11 mouse cellular contexts compared by ENCODE assay signal in genomic region chr11:96281855-96282570, GRCm38 (mm10). TPM values are rescaled to one million over a fixed set of nuclear protein-coding genes. Genes with fewer than 3 reads are reported as not detected.
A peak's percentile ranks its signal among the peaks of the same experiment; 100 is the strongest.
DNase-seq lines count a peak whose midpoint lies in the region; ATAC-seq and TF ChIP-seq lines count a peak whose summit lies in the region.
"Had no signal": no experiment of that assay in that cellular context is flagged by ENCODE, and none has a peak within 500 bp of the region (broad histone marks: within the 10 kb centered on the region; RNA-seq: fewer than 3 reads in every experiment).

TSS of gene Hoxb8 (plus strand) at chr11:96281905.

- WGBS in kidney, adult 2 months: 5% methylated on average over 27 of the region's 27 CpGs
- WGBS in intestine, postnatal 0 days: 3% methylated on average over 27 of the region's 27 CpGs
- under 1% methylated on average over 27 of the region's 27 CpGs for WGBS in neural tube, embryonic 14.5 days
- WGBS in cerebellum, adult 2 months: 4% methylated on average over 27 of the region's 27 CpGs

- no peaks in the 10 kb centered on the region for H3K36me3 ChIP-seq in kidney, adult 2 months (ENCODE audit: control insufficient read depth, insufficient read depth, low read length)
- no peaks in the 10 kb centered on the region for H3K36me3 ChIP-seq in intestine, postnatal 0 days (ENCODE audit: control insufficient read depth, insufficient read depth)
- peaks cover 6% of the 10 kb centered on the region; the same call in 1 of the 2 replicates for H3K36me3 ChIP-seq in neural tube, embryonic 14.5 days (ENCODE audit: control insufficient read depth, insufficient read depth, low read length)
- H3K36me3 ChIP-seq: forebrain, embryonic 12.5 days had no signal

- no peak within 1 kb of the TSS for H3K9ac ChIP-seq in intestine, postnatal 0 days (ENCODE audit: low read depth, low read length)
- H3K9ac ChIP-seq in neural tube, embryonic 14.5 days (replicated peaks; ENCODE audit: low read depth, low read length): peak within 1 kb of the TSS; percentile 100
- H3K9ac ChIP-seq: forebrain, embryonic 12.5 days had no signal

- ATAC-seq in intestine, postnatal 0 days: no peak
- ATAC-seq in neural tube, embryonic 14.5 days (ENCODE audit: low read depth): peak; percentile 29; the same call in 1 of the 2 replicates

- peak within 1 kb of the TSS; percentile 99 for H3K27ac ChIP-seq in kidney, adult 2 months (ENCODE audit: insufficient read depth, low read depth, low read length)
- no peak within 1 kb of the TSS for H3K27ac ChIP-seq in intestine, postnatal 0 days (ENCODE audit: low read depth, low read length)
- peak within 1 kb of the TSS; percentile 100 for H3K27ac ChIP-seq in neural tube, embryonic 14.5 days (ENCODE audit: low read depth, low read length)
- no peak within 1 kb of the TSS for H3K27ac ChIP-seq in cerebellum, adult 2 months (ENCODE audit: insufficient read depth, low read length)
- H3K27ac ChIP-seq: forebrain, embryonic 12.5 days had no signal

- peak within 1 kb of the TSS; percentile 79 for H3K4me3 ChIP-seq in kidney, adult 2 months (ENCODE audit: insufficient read depth, low read depth, low read length)
- H3K4me3 ChIP-seq in intestine, postnatal 0 days (ENCODE audit: low read depth, low read length): peak within 1 kb of the TSS; percentile 50
- peak within 1 kb of the TSS; percentile 95 for H3K4me3 ChIP-seq in neural tube, embryonic 14.5 days (ENCODE audit: low read depth, low read length)
- no peak within 1 kb of the TSS for H3K4me3 ChIP-seq in cerebellum, adult 2 months (replicated peaks; ENCODE audit: insufficient read depth, low read depth, low read length)
- H3K4me3 ChIP-seq: forebrain, embryonic 12.5 days had no signal

- H3K4me1 ChIP-seq in kidney, adult 2 months (ENCODE audit: control insufficient read depth, insufficient read depth, low read length): peaks cover 5% of the 10 kb centered on the region; the same call in 1 of the 2 replicates
- H3K4me1 ChIP-seq in intestine, postnatal 0 days (replicated peaks; ENCODE audit: control insufficient read depth, insufficient read depth, low read length): no peaks in the 10 kb centered on the region
- peaks cover 35% of the 10 kb centered on the region for H3K4me1 ChIP-seq in neural tube, embryonic 14.5 days (ENCODE audit: control insufficient read depth, insufficient read depth, low read length)
- H3K4me1 ChIP-seq in cerebellum, adult 2 months (ENCODE audit: control insufficient read depth, insufficient read depth, low read length): no peaks in the 10 kb centered on the region

- no peaks in the 10 kb centered on the region for H3K27me3 ChIP-seq in kidney, adult 2 months (replicated peaks; ENCODE audit: control insufficient read depth, insufficient read depth, low read length)
- peaks cover 71% of the 10 kb centered on the region for H3K27me3 ChIP-seq in intestine, postnatal 0 days (replicated peaks; ENCODE audit: control insufficient read depth, insufficient read depth, low read length)
- no peaks in the 10 kb centered on the region for H3K27me3 ChIP-seq in neural tube, embryonic 14.5 days (ENCODE audit: control insufficient read depth, insufficient read depth, low read length)
- peaks cover 21% of the 10 kb centered on the region; the same call in 1 of the 2 replicates for H3K27me3 ChIP-seq in cerebellum, adult 2 months (ENCODE audit: control insufficient read depth, insufficient read depth, low read length)

- TF ChIP-seq CTCF in kidney, adult 2 months (conservative IDR thresholded peaks at IDR 0.05; ENCODE audit: insufficient read depth, insufficient read length, low read depth, low read length): no peak
- no peak for TF ChIP-seq CTCF in intestine, postnatal 0 days (IDR thresholded peaks at IDR 0.05; ENCODE audit: low read depth)
- no peak for TF ChIP-seq CTCF in cerebellum, adult 2 months (IDR thresholded peaks at IDR 0.05; ENCODE audit: borderline replicate concordance, insufficient read depth, low read depth, low read length)

- H3K4me2 ChIP-seq in intestine, postnatal 0 days (replicated peaks; ENCODE audit: low read depth): peak within 1 kb of the TSS; percentile 75
- peak within 1 kb of the TSS; percentile 100 for H3K4me2 ChIP-seq in neural tube, embryonic 14.5 days (ENCODE audit: low read depth, low read length)
- H3K4me2 ChIP-seq: forebrain, embryonic 12.5 days had no signal

- H3K9me3 ChIP-seq in intestine, postnatal 0 days (ENCODE audit: control insufficient read depth): no peaks in the 10 kb centered on the region
- H3K9me3 ChIP-seq in neural tube, embryonic 14.5 days (ENCODE audit: control insufficient read depth, low read length): no peaks in the 10 kb centered on the region
- H3K9me3 ChIP-seq: forebrain, embryonic 12.5 days had no signal

- no peak for TF ChIP-seq POLR2A in kidney, adult 2 months (IDR thresholded peaks at IDR 0.05; ENCODE audit: low read depth, low read length)
- no peak for TF ChIP-seq POLR2A in cerebellum, adult 2 months (IDR thresholded peaks at IDR 0.05; ENCODE audit: borderline replicate concordance, insufficient read depth, low read length)

- peak; percentile 70 for DNase-seq in kidney, adult 2 months
- DNase-seq in kidney, postnatal 14 days: no peak
- DNase-seq in adrenal gland, postnatal 14 days: peak; percentile 74
- no peak for DNase-seq in cerebellum, adult 2 months
- no peak for DNase-seq in cerebellum, postnatal 36 days
- no peak for DNase-seq in gastrocnemius, adult 18-20 months (ENCODE audit: low spot score)
- DNase-seq: left cerebral cortex, postnatal 4 days had no signal

RNA-seq across cellular contexts. Expression of gene Hoxb8, which starts in this region (rescaled TPM):
- 51.7 and 69.9 TPM in 2 replicates for polyA plus RNA-seq in kidney, adult 2 months (2012; rRNA removed)
- 56.7 and 59.4 TPM in 2 replicates for total RNA-seq in adrenal gland, postnatal 14 days (2021)
- 1.0 and 1.1 TPM in 2 replicates for polyA plus RNA-seq in intestine, postnatal 0 days (2015; fragmentation: Nextera tagmentation; extraction: Ambion mirVana)
- 78.6 and 120 TPM in 2 replicates for polyA plus RNA-seq in neural tube, embryonic 14.5 days (2014; fragmentation: Nextera tagmentation; extraction: Ambion mirVana)
- polyA plus RNA-seq in cerebellum, adult 2 months (2012; rRNA removed): 0.11 and 1.0 TPM in 2 replicates
- total RNA-seq in gastrocnemius, adult 18-20 months (2021): under 1 TPM in 1 of 2 experiments, not detected in 1; 0.09 TPM
- total RNA-seq: heart, postnatal 25 days; left cerebral cortex, postnatal 4 days had no signal
- polyA plus RNA-seq: forebrain, embryonic 12.5 days had no signal

Comparison
In these comparisons a context has a peak if more than half of its experiments do, and no peak if none do; other contexts are left out.
1. RNA of gene Hoxb8 (total RNA-seq): 56.7 to 59.4 TPM in adrenal gland, postnatal 14 days; 0.09 TPM in gastrocnemius, adult 18-20 months; every median in the first group is over 10 times any median in the second.
2. RNA of gene Hoxb8 (polyA plus RNA-seq): 78.6 to 120 TPM in neural tube, embryonic 14.5 days and 51.7 to 69.9 TPM in kidney, adult 2 months; 1.0 to 1.1 TPM in intestine, postnatal 0 days and 0.11 to 1.0 TPM in cerebellum, adult 2 months; every median in the first group is over 10 times any median in the second.
3. DNase-seq: peak in kidney, adult 2 months (single experiment) and adrenal gland, postnatal 14 days (single experiment); none in kidney, postnatal 14 days (single experiment), cerebellum, adult 2 months (0 of 2), cerebellum, postnatal 36 days (0 of 2) and gastrocnemius, adult 18-20 months (single experiment).
4. H3K27ac ChIP-seq: peak in kidney, adult 2 months (single experiment) and neural tube, embryonic 14.5 days (single experiment); none in intestine, postnatal 0 days (single experiment) and cerebellum, adult 2 months (single experiment).